Mouse (Mus musculus) left cerebral cortex, adult 18-20 months (tissue): ENCODE data around the gene Zfp791. TPM values are rescaled to one million over a fixed set of nuclear protein-coding genes. Genes with fewer than 3 reads are reported as not detected.
"Not testable (repeated sequence)": the region's sequence is repeated elsewhere in the genome, so short reads cannot be mapped to it uniquely, and the experiment has no call there.

Experiments
- DNase-seq, 2 experiments: peaks; one replicate each; pipeline ENCODE4 v3.0.0; 2021 to 2022; ENCODE audit warnings: low spot score in 2 of 2, mixed read lengths in 1 of 2
- long read RNA-seq, 2 experiments: library from polyadenylated mRNA; stranded (forward); transcript quantifications; one replicate each; pipeline ENCODE4 v2.0.0; 2021
- total RNA-seq, 2 experiments: library from RNA; stranded (reverse); gene quantifications; 2 replicates each; pipeline ENCODE4 v1.2.3; 2021

Gene Zfp791
- total RNA-seq, result 1 to 10 TPM; 7.8 to 8.8 TPM
- long read RNA-seq, experiment 1, partial matches to known transcripts, result 0 of 2 reads
- long read RNA-seq, experiment 1, other reads (novel, unspliced or antisense), result 2 of 2 reads
- long read RNA-seq, experiment 2, partial matches to known transcripts, result 0 of 4 reads
- long read RNA-seq, experiment 2, other reads (novel, unspliced or antisense), result 2 of 4 reads

GRCm38 (mm10) chr8:85122995-85123394 lies at the start of gene Zfp791:
Gene Zfp791, minus strand, starts transcription at chr8:85123095.
- DNase-seq, result no peak

GRCm38 (mm10) chr8:85171291-85171690 lies 48.4 kb upstream of the Zfp791 start:
- DNase-seq, result peak; percentile 32 to 48

- DNase-seq, result no peak
Measured at GRCm38 (mm10) chr8:85151624-85152023, 28.7 kb upstream of the Zfp791 start, which contains the start of gene Cks1brt. Gene Cks1brt, plus strand, starts transcription at chr8:85151924.

GRCm38 (mm10) chr8:85142516-85142915 lies 19.6 kb upstream of the Zfp791 start:
- no peak for DNase-seq

GRCm38 (mm10) chr8:85135690-85136089 lies 12.8 kb upstream of the Zfp791 start:
- DNase-seq, result not testable (repeated sequence)

- DNase-seq, result no peak
Measured at GRCm38 (mm10) chr8:85132335-85132734, 9.4 kb upstream of the Zfp791 start.

- DNase-seq, result no peak
Measured at GRCm38 (mm10) chr8:85123691-85124090, 796 bp upstream of the Zfp791 start.

- not testable (repeated sequence) for DNase-seq
Measured at GRCm38 (mm10) chr8:85120251-85120650, 2.6 kb downstream of the Zfp791 start.

GRCm38 (mm10) chr8:85119052-85119981 lies 3.6 kb downstream of the Zfp791 start:
- peak; percentile 78 to 87 for DNase-seq

- DNase-seq, result no peak
Measured at GRCm38 (mm10) chr8:85116984-85117383, 5.9 kb downstream of the Zfp791 start.

GRCm38 (mm10) chr8:85115501-85115900 lies 7.4 kb downstream of the Zfp791 start:
- no peak for DNase-seq

- DNase-seq, result no peak
Measured at GRCm38 (mm10) chr8:85113241-85113640, 9.7 kb downstream of the Zfp791 start.

- DNase-seq, result no peak
Measured at GRCm38 (mm10) chr8:85100076-85100665, 22.7 kb downstream of the Zfp791 start.

- no peak for DNase-seq
Measured at GRCm38 (mm10) chr8:85096850-85097249, 26.0 kb downstream of the Zfp791 start.

- no peak for DNase-seq
Measured at GRCm38 (mm10) chr8:85096196-85096595, 26.7 kb downstream of the Zfp791 start.

GRCm38 (mm10) chr8:85095566-85095965 lies 27.3 kb downstream of the Zfp791 start:
- DNase-seq, result no peak

- no peak for DNase-seq
Measured at GRCm38 (mm10) chr8:85095051-85095450, 27.8 kb downstream of the Zfp791 start.

GRCm38 (mm10) chr8:85091526-85092090 lies 31.3 kb downstream of the Zfp791 start:
- DNase-seq, result no peak

GRCm38 (mm10) chr8:85090856-85091255 lies 32.0 kb downstream of the Zfp791 start:
- DNase-seq, result no peak

GRCm38 (mm10) chr8:85088771-85089170 lies 34.1 kb downstream of the Zfp791 start:
- no peak for DNase-seq

GRCm38 (mm10) chr8:85086238-85086637 lies 36.7 kb downstream of the Zfp791 start:
- DNase-seq, result no peak

GRCm38 (mm10) chr8:85084633-85085032 lies 38.3 kb downstream of the Zfp791 start:
- DNase-seq, result no peak
